ENCODE assay signal across 30 mouse cellular contexts in the genomic region with DNA sequence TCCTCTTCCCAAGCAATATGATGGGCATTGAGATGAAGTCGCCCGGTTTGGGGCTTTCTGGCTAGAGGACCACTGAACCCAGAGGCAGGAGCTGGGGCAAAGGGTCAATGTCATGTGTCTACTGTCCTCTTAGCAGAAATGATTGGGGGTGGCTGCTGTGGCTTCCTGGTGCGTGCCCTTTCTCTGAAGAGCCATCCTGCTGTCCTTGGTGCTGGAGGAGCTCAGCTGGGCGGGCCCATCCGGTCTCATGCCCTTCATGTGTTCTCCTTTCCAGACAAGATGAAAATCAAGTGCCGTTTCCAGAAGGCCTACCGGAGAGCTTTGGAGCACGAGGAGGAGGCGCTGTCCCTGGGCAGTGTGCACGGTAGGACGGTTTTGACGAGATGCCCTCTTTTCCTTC. TPM values are rescaled to one million over a fixed set of nuclear protein-coding genes. Genes with fewer than 3 reads are reported as not detected.
"Had no signal": no experiment of that assay in that cellular context is flagged by ENCODE, and none has a peak within 500 bp of the region (broad histone marks: within the 10 kb centered on the region; RNA-seq: fewer than 3 reads in every experiment).

No protein-coding gene starts in this region.

- H3K27ac ChIP-seq: gastrocnemius, adult 2 months; heart, embryonic 13.5 days; heart, embryonic 15.5 days; hindbrain, embryonic 10.5 days; hindbrain, embryonic 12.5 days; hindbrain, embryonic 14.5 days; intestine, embryonic 15.5 days; layer of hippocampus, adult 2 months; left cerebral cortex, adult 2 months; limb, embryonic 10.5 days; limb, embryonic 12.5 days; liver, embryonic 13.5 days; liver, embryonic 15.5 days had no signal

- H3K4me2 ChIP-seq: heart, embryonic 11.5 days; heart, embryonic 13.5 days; heart, embryonic 15.5 days; hindbrain, embryonic 12.5 days; hindbrain, embryonic 14.5 days; intestine, embryonic 15.5 days; limb, embryonic 12.5 days; liver, embryonic 11.5 days; liver, embryonic 13.5 days; liver, embryonic 15.5 days had no signal

- DNase-seq: gastrocnemius, adult 2 months; gastrocnemius, postnatal 10 days; gastrocnemius, postnatal 25 days; heart, adult 18-20 months; heart, postnatal 14 days; heart, postnatal 4 days; kidney, adult 18-20 months; kidney, adult 8-10 months; kidney, postnatal 10 days; kidney, postnatal 25 days; kidney, postnatal 4 days; liver; liver, embryonic 13.5 days had no signal

- H3K4me3 ChIP-seq: gastrocnemius, adult 2 months; heart, embryonic 13.5 days; heart, embryonic 15.5 days; hindbrain, embryonic 10.5 days; hindbrain, embryonic 12.5 days; intestine, embryonic 15.5 days; layer of hippocampus, adult 2 months; left cerebral cortex, adult 2 months; limb, embryonic 10.5 days; limb, embryonic 12.5 days; liver, embryonic 13.5 days; liver, embryonic 15.5 days had no signal

- ATAC-seq: hindbrain, embryonic 16.5 days; inflammation-experienced regulatory T-cells, adult 6 months; intestine, embryonic 15.5 days; intestine, postnatal 0 days had no signal

- H3K9me3 ChIP-seq: heart, embryonic 13.5 days; heart, embryonic 15.5 days; hindbrain, embryonic 10.5 days; hindbrain, embryonic 12.5 days; intestine, embryonic 15.5 days; limb, embryonic 10.5 days; limb, embryonic 12.5 days; liver, embryonic 13.5 days; liver, embryonic 15.5 days had no signal

- H3K9ac ChIP-seq: heart, embryonic 13.5 days; heart, embryonic 15.5 days; hindbrain, embryonic 12.5 days; hindbrain, embryonic 14.5 days; intestine, embryonic 15.5 days; limb, embryonic 12.5 days; liver, embryonic 13.5 days; liver, embryonic 15.5 days had no signal

- H3K27me3 ChIP-seq: heart, embryonic 13.5 days; heart, embryonic 15.5 days; hindbrain, embryonic 12.5 days; intestine, embryonic 15.5 days; limb, embryonic 12.5 days; liver, embryonic 13.5 days; liver, embryonic 15.5 days had no signal

RNA-seq across cellular contexts. Expression of gene BC030499, which starts 42.0 kb away (rescaled TPM):
- total RNA-seq: granulocyte monocyte progenitor cell, adult 5-6 weeks had no signal
